Mouse (Mus musculus) brain, embryonic 14.5 days (tissue): ENCODE measurements around the gene Eif2b3.

ENCODE experiments used
- CTCF ChIP-seq: fragments of 200-500 bp; IDR thresholded peaks from 2 replicates; pipeline ENCODE4 v1.5.1; 2012; ENCODE audit warnings: inconsistent platforms, mild to moderate bottlenecking, moderate library complexity, borderline replicate concordance; ENCODE audit not compliant: insufficient read depth, insufficient read length; ENCODE audit errors: extremely low read depth
- POLR2A ChIP-seq: fragments of 200-500 bp; IDR thresholded peaks from 2 replicates; pipeline ENCODE4 v1.6.1; 2012; ENCODE audit warnings: mild to moderate bottlenecking, inconsistent platforms, borderline replicate concordance; ENCODE audit not compliant: poor library complexity, insufficient read depth, insufficient read length, severe bottlenecking; ENCODE audit errors: extremely low read depth

DNA sequence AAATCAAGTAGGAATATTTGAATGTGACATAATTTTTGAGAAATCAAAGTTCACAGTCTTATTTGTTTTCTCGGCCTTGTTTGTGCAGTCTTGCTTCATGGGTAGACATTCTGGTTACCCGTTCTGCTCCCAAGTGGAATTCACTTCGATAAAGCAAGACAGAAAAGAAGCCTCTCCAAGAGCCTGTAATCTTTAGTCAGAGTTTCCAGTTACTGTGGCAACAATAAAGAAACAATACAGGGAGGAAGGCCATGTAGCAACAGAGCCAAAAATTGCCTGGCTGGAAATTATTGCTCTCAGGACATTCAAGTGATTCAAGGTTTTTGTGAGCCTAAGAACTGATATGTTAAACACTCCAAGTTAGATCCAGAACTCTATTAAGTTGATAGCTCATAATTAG, 29.6 kb downstream of the Eif2b3 start:
- TF ChIP-seq CTCF (no peak), POLR2A (no peak)
